Mouse (Mus musculus): ENCODE data around the gene Astn2.

Gene Astn2

GRCm38 (mm10) chr4:65373841-65374240 lies 1030.6 kb downstream of the Astn2 start:
- Histone ChIP-seq H3K4me1 (replicated peaks; ENCODE audit: low read depth, low read length) (no peaks in the 10 kb centered on the region), H3K9me3 (ENCODE audit: low read length) (no peaks in the 10 kb centered on the region), H3K27me3 (ENCODE audit: insufficient read depth, low read length) (no peaks in the 10 kb centered on the region), H3K4me3 (replicated peaks; ENCODE audit: low read length) (no peak overlapping the region), H3K36me3 (ENCODE audit: insufficient read depth, low read length) (no peaks in the 10 kb centered on the region)
- TF ChIP-seq CTCF (conservative IDR thresholded peaks at IDR 0.05; ENCODE audit: low read length), result no peak
- TF ChIP-seq POU5F1 (IDR thresholded peaks at IDR 0.05; ENCODE audit: borderline replicate concordance, low read length), result no peak
- TF ChIP-seq NANOG (IDR thresholded peaks at IDR 0.05; ENCODE audit: borderline replicate concordance, low read length), result no peak

- no peaks in the 10 kb centered on the region for H3K36me3 ChIP-seq (ENCODE audit: insufficient read depth, low read length)
- no peaks in the 10 kb centered on the region for H3K27me3 ChIP-seq (ENCODE audit: insufficient read depth, low read length)
- TF ChIP-seq NANOG (IDR thresholded peaks at IDR 0.05; ENCODE audit: borderline replicate concordance, low read length) (no peak), CTCF (conservative IDR thresholded peaks at IDR 0.05; ENCODE audit: low read length) (no peak), POU5F1 (IDR thresholded peaks at IDR 0.05; ENCODE audit: borderline replicate concordance, low read length) (no peak)
- no peaks in the 10 kb centered on the region for H3K4me1 ChIP-seq (replicated peaks; ENCODE audit: low read depth, low read length)
- H3K9me3 ChIP-seq (ENCODE audit: low read length), result no peaks in the 10 kb centered on the region
- H3K4me3 ChIP-seq (replicated peaks; ENCODE audit: low read length), result no peak overlapping the region
Measured at GRCm38 (mm10) chr4:65372731-65373130, 1031.7 kb downstream of the Astn2 start.

GRCm38 (mm10) chr4:65367135-65367534 lies 1037.3 kb downstream of the Astn2 start:
- H3K9me3 ChIP-seq (ENCODE audit: low read length), result no peaks in the 10 kb centered on the region
- no peaks in the 10 kb centered on the region for H3K4me1 ChIP-seq (replicated peaks; ENCODE audit: low read depth, low read length)

GRCm38 (mm10) chr4:65354580-65354979 lies 1049.8 kb downstream of the Astn2 start:
- no peaks in the 10 kb centered on the region for H3K27me3 ChIP-seq (ENCODE audit: insufficient read depth, low read length)
- no peak for TF ChIP-seq NANOG (IDR thresholded peaks at IDR 0.05; ENCODE audit: borderline replicate concordance, low read length)
- no peak for TF ChIP-seq POU5F1 (IDR thresholded peaks at IDR 0.05; ENCODE audit: borderline replicate concordance, low read length)
- TF ChIP-seq CTCF (conservative IDR thresholded peaks at IDR 0.05; ENCODE audit: low read length), result no peak
- no peaks in the 10 kb centered on the region for H3K36me3 ChIP-seq (ENCODE audit: insufficient read depth, low read length)
- H3K4me3 ChIP-seq (replicated peaks; ENCODE audit: low read length), result no peak overlapping the region
- H3K4me1 ChIP-seq (replicated peaks; ENCODE audit: low read depth, low read length), result no peaks in the 10 kb centered on the region
- no peaks in the 10 kb centered on the region for H3K9me3 ChIP-seq (ENCODE audit: low read length)

More at GRCm38 (mm10) chr4:65367135-65367534, 1037.3 kb downstream of the Astn2 start:
- TF ChIP-seq NANOG (IDR thresholded peaks at IDR 0.05; ENCODE audit: borderline replicate concordance, low read length), result no peak
- Histone ChIP-seq H3K27me3 (ENCODE audit: insufficient read depth, low read length) (no peaks in the 10 kb centered on the region), H3K36me3 (ENCODE audit: insufficient read depth, low read length) (no peaks in the 10 kb centered on the region), H3K4me3 (replicated peaks; ENCODE audit: low read length) (no peak overlapping the region)

- no peaks in the 10 kb centered on the region for H3K4me1 ChIP-seq (replicated peaks; ENCODE audit: low read depth, low read length)
- TF ChIP-seq CTCF (conservative IDR thresholded peaks at IDR 0.05; ENCODE audit: low read length), result no peak
- TF ChIP-seq POU5F1 (IDR thresholded peaks at IDR 0.05; ENCODE audit: borderline replicate concordance, low read length), result no peak
- no peak for TF ChIP-seq NANOG (IDR thresholded peaks at IDR 0.05; ENCODE audit: borderline replicate concordance, low read length)
- H3K27me3 ChIP-seq (ENCODE audit: insufficient read depth, low read length), result no peaks in the 10 kb centered on the region
- no peaks in the 10 kb centered on the region for H3K9me3 ChIP-seq (ENCODE audit: low read length)
- H3K4me3 ChIP-seq (replicated peaks; ENCODE audit: low read length), result no peak overlapping the region
- no peaks in the 10 kb centered on the region for H3K36me3 ChIP-seq (ENCODE audit: insufficient read depth, low read length)
Measured at GRCm38 (mm10) chr4:65350521-65350920, 1053.9 kb downstream of the Astn2 start.

- Histone ChIP-seq H3K4me1 (replicated peaks; ENCODE audit: low read depth, low read length) (no peaks in the 10 kb centered on the region), H3K27me3 (ENCODE audit: insufficient read depth, low read length) (no peaks in the 10 kb centered on the region), H3K4me3 (replicated peaks; ENCODE audit: low read length) (no peak overlapping the region), H3K36me3 (ENCODE audit: insufficient read depth, low read length) (no peaks in the 10 kb centered on the region), H3K9me3 (ENCODE audit: low read length) (peaks cover 15% of the 10 kb centered on the region; the same call in 1 of the 2 replicates)
- TF ChIP-seq CTCF (conservative IDR thresholded peaks at IDR 0.05; ENCODE audit: low read length) (no peak), NANOG (IDR thresholded peaks at IDR 0.05; ENCODE audit: borderline replicate concordance, low read length) (no peak), POU5F1 (IDR thresholded peaks at IDR 0.05; ENCODE audit: borderline replicate concordance, low read length) (no peak)
Measured at GRCm38 (mm10) chr4:65341766-65342165, 1062.6 kb downstream of the Astn2 start.

GRCm38 (mm10) chr4:65333718-65334117 lies 1070.7 kb downstream of the Astn2 start:
- Histone ChIP-seq H3K9me3 (ENCODE audit: low read length) (no peaks in the 10 kb centered on the region), H3K27me3 (ENCODE audit: insufficient read depth, low read length) (no peaks in the 10 kb centered on the region), H3K4me3 (replicated peaks; ENCODE audit: low read length) (no peak overlapping the region), H3K4me1 (replicated peaks; ENCODE audit: low read depth, low read length) (no peaks in the 10 kb centered on the region), H3K36me3 (ENCODE audit: insufficient read depth, low read length) (no peaks in the 10 kb centered on the region)
- TF ChIP-seq NANOG (IDR thresholded peaks at IDR 0.05; ENCODE audit: borderline replicate concordance, low read length), result no peak
- no peak for TF ChIP-seq POU5F1 (IDR thresholded peaks at IDR 0.05; ENCODE audit: borderline replicate concordance, low read length)
- TF ChIP-seq CTCF (conservative IDR thresholded peaks at IDR 0.05; ENCODE audit: low read length), result no peak

All from E14TG2a.4 (cell line).